Mouse (Mus musculus): Measurements from ENCODE around the gene Gm45618. TPM values are rescaled to one million over a fixed set of nuclear protein-coding genes. Genes with fewer than 3 reads are reported as not detected.

Gene Gm45618
- polyA plus RNA-seq, 1 experiment from 2014 or later = not detected

GRCm38 (mm10) chr7:142128843-142129242 is 8.3 kb upstream of the Gm45618 start:
- no peak overlapping the region for H3K27ac ChIP-seq
- no peaks in the 10 kb centered on the region for H3K79me2 ChIP-seq (ENCODE audit: inconsistent target)
- 52% methylated on average over 4 of the region's 4 CpGs for WGBS (ENCODE audit: missing documents)
- H3K4me3 ChIP-seq (ENCODE audit: inconsistent target) = no peak overlapping the region
- no peaks in the 10 kb centered on the region for H3K36me3 ChIP-seq (ENCODE audit: inconsistent target)

- H3K27ac ChIP-seq = no peak overlapping the region
- H3K36me3 ChIP-seq (ENCODE audit: inconsistent target) = no peaks in the 10 kb centered on the region
- no peaks in the 10 kb centered on the region for H3K79me2 ChIP-seq (ENCODE audit: inconsistent target)
- WGBS (ENCODE audit: missing documents) = 20% methylated on average over 5 of the region's 5 CpGs
- H3K4me3 ChIP-seq (ENCODE audit: inconsistent target) = no peak overlapping the region
Observed at GRCm38 (mm10) chr7:142119632-142120031, 897 bp downstream of the Gm45618 start.

- 54% methylated on average over 5 of the region's 5 CpGs for WGBS (ENCODE audit: missing documents)
- Histone ChIP-seq H3K4me3 (ENCODE audit: inconsistent target) (no peak overlapping the region), H3K36me3 (ENCODE audit: inconsistent target) (no peaks in the 10 kb centered on the region), H3K79me2 (ENCODE audit: inconsistent target) (no peaks in the 10 kb centered on the region), H3K27ac (no peak overlapping the region)
Observed at GRCm38 (mm10) chr7:142104747-142105146, 15.8 kb downstream of the Gm45618 start.

GRCm38 (mm10) chr7:142097776-142098175 is 22.8 kb downstream of the Gm45618 start:
- WGBS (ENCODE audit: missing documents) = 12% methylated on average over 8 of the region's 9 CpGs
- no peaks in the 10 kb centered on the region for H3K36me3 ChIP-seq (ENCODE audit: inconsistent target)
- no peak overlapping the region for H3K4me3 ChIP-seq (ENCODE audit: inconsistent target)
- no peaks in the 10 kb centered on the region for H3K79me2 ChIP-seq (ENCODE audit: inconsistent target)
- H3K27ac ChIP-seq = no peak overlapping the region

- Histone ChIP-seq H3K79me2 (ENCODE audit: inconsistent target) (no peaks in the 10 kb centered on the region), H3K4me3 (ENCODE audit: inconsistent target) (no peak overlapping the region), H3K36me3 (ENCODE audit: inconsistent target) (no peaks in the 10 kb centered on the region), H3K27ac (no peak overlapping the region)
- WGBS (ENCODE audit: missing documents) = 48% methylated on average over 4 of the region's 4 CpGs
Observed at GRCm38 (mm10) chr7:142096701-142097100, 23.8 kb downstream of the Gm45618 start.

GRCm38 (mm10) chr7:142095183-142095931 is 25.2 kb downstream of the Gm45618 start, which contains the start of gene Dusp8:
Gene Dusp8, minus strand, starts transcription at chr7:142095843.
- Histone ChIP-seq H3K27ac (no peak within 1 kb of the TSS), H3K79me2 (ENCODE audit: inconsistent target) (no peaks in the 10 kb centered on the region), H3K36me3 (ENCODE audit: inconsistent target) (no peaks in the 10 kb centered on the region), H3K4me3 (ENCODE audit: inconsistent target) (peak within 1 kb of the TSS; percentile 18; the same call in 1 of the 2 replicates)
- WGBS (ENCODE audit: missing documents) = under 1% methylated on average over 62 of the region's 63 CpGs

GRCm38 (mm10) chr7:142094301-142095143 is 26.0 kb downstream of the Gm45618 start:
- Histone ChIP-seq H3K4me3 (ENCODE audit: inconsistent target) (peak overlapping the region; percentile 16; the same call in 1 of the 2 replicates), H3K36me3 (ENCODE audit: inconsistent target) (no peaks in the 10 kb centered on the region), H3K27ac (no peak overlapping the region), H3K79me2 (ENCODE audit: inconsistent target) (no peaks in the 10 kb centered on the region)
- 4% methylated on average over 89 of the region's 89 CpGs for WGBS (ENCODE audit: missing documents)

- 53% methylated on average over 5 of the region's 6 CpGs for WGBS (ENCODE audit: missing documents)
- Histone ChIP-seq H3K27ac (no peak overlapping the region), H3K4me3 (ENCODE audit: inconsistent target) (no peak overlapping the region), H3K36me3 (ENCODE audit: inconsistent target) (no peaks in the 10 kb centered on the region), H3K79me2 (ENCODE audit: inconsistent target) (no peaks in the 10 kb centered on the region)
Observed at GRCm38 (mm10) chr7:142093696-142094240, 26.8 kb downstream of the Gm45618 start.

- WGBS (ENCODE audit: missing documents) = 60% methylated on average over 1 of the region's 1 CpGs
- Histone ChIP-seq H3K27ac (no peak overlapping the region), H3K79me2 (ENCODE audit: inconsistent target) (no peaks in the 10 kb centered on the region), H3K36me3 (ENCODE audit: inconsistent target) (no peaks in the 10 kb centered on the region), H3K4me3 (ENCODE audit: inconsistent target) (no peak overlapping the region)
Observed at GRCm38 (mm10) chr7:142092991-142093390, 27.5 kb downstream of the Gm45618 start.

- no peak overlapping the region for H3K27ac ChIP-seq
- no peaks in the 10 kb centered on the region for H3K79me2 ChIP-seq (ENCODE audit: inconsistent target)
- no peaks in the 10 kb centered on the region for H3K36me3 ChIP-seq (ENCODE audit: inconsistent target)
- H3K4me3 ChIP-seq (ENCODE audit: inconsistent target) = no peak overlapping the region
- WGBS (ENCODE audit: missing documents) = 39% methylated on average over 4 of the region's 4 CpGs
Observed at GRCm38 (mm10) chr7:142091848-142092247, 28.7 kb downstream of the Gm45618 start.

- Histone ChIP-seq H3K27ac (no peak overlapping the region), H3K36me3 (ENCODE audit: inconsistent target) (no peaks in the 10 kb centered on the region), H3K79me2 (ENCODE audit: inconsistent target) (no peaks in the 10 kb centered on the region), H3K4me3 (ENCODE audit: inconsistent target) (no peak overlapping the region)
- WGBS (ENCODE audit: missing documents) = 91% methylated on average over 14 of the region's 17 CpGs
Observed at GRCm38 (mm10) chr7:142089648-142090447, 30.7 kb downstream of the Gm45618 start.

- no peak overlapping the region for H3K4me3 ChIP-seq (ENCODE audit: inconsistent target)
- H3K79me2 ChIP-seq (ENCODE audit: inconsistent target) = no peaks in the 10 kb centered on the region
- H3K36me3 ChIP-seq (ENCODE audit: inconsistent target) = no peaks in the 10 kb centered on the region
- H3K27ac ChIP-seq = no peak overlapping the region
- WGBS (ENCODE audit: missing documents) = 27% methylated on average over 5 of the region's 5 CpGs
Observed at GRCm38 (mm10) chr7:142088886-142089285, 31.6 kb downstream of the Gm45618 start.

GRCm38 (mm10) chr7:142087069-142087652 is 33.4 kb downstream of the Gm45618 start:
- WGBS (ENCODE audit: missing documents) = 100% methylated on average over 1 of the region's 1 CpGs
- H3K27ac ChIP-seq = no peak overlapping the region

More at GRCm38 (mm10) chr7:142087069-142087652, 33.4 kb downstream of the Gm45618 start:
- Histone ChIP-seq H3K36me3 (ENCODE audit: inconsistent target) (no peaks in the 10 kb centered on the region), H3K4me3 (ENCODE audit: inconsistent target) (no peak overlapping the region), H3K79me2 (ENCODE audit: inconsistent target) (no peaks in the 10 kb centered on the region)
